Mouse (Mus musculus): ENCODE data around the gene Tpra1. TPM values are rescaled to one million over a fixed set of nuclear protein-coding genes. Genes with fewer than 3 reads are reported as not detected.

Tpra1 gene
- polyA plus RNA-seq, 1 experiment from 2014 or later: 44.8 TPM

GRCm38 (mm10) chr6:88960941-88961340 is 58.9 kb downstream of the Tpra1 start:
- Histone ChIP-seq H3K9ac (ENCODE audit: low read length) (no peak overlapping the region), H3K36me3 (ENCODE audit: control insufficient read depth, insufficient read depth, low read length) (no peaks in the 10 kb centered on the region), H3K4me3 (ENCODE audit: low read depth, low read length) (no peak overlapping the region), H3K4me2 (ENCODE audit: low read depth) (no peak overlapping the region), H3K27ac (ENCODE audit: low read depth, low read length) (no peak overlapping the region), H3K9me3 (ENCODE audit: control insufficient read depth, low read length) (no peaks in the 10 kb centered on the region), H3K27me3 (ENCODE audit: control insufficient read depth, insufficient read depth, low read length) (no peaks in the 10 kb centered on the region), H3K4me1 (ENCODE audit: control insufficient read depth, insufficient read depth, low read length) (peaks cover 14% of the 10 kb centered on the region)
- WGBS: 83% methylated on average over 4 of the region's 4 CpGs
- peak; percentile 10 for DNase-seq (ENCODE audit: low spot score)
- ATAC-seq (ENCODE audit: insufficient read depth, low FRiP score, low TSS enrichment): no peak

Other genes with a start within 250 kb of the Tpra1 start
- gene Mgll, start 177.8 kb upstream of the Tpra1 start, polyA plus RNA-seq (2014; fragmentation: Nextera tagmentation; extraction: Ambion mirVana): 8.5 and 8.6 TPM in 2 replicates
- gene Abtb1, start 60.3 kb upstream of the Tpra1 start, polyA plus RNA-seq (2014; fragmentation: Nextera tagmentation; extraction: Ambion mirVana): 22.9 and 28.4 TPM in 2 replicates
- 129 and 135 TPM in 2 replicates for gene Podxl2, start 27.2 kb upstream of the Tpra1 start, polyA plus RNA-seq (2014; fragmentation: Nextera tagmentation; extraction: Ambion mirVana)
- 194 and 219 TPM in 2 replicates for gene Mcm2, start 3.5 kb upstream of the Tpra1 start, polyA plus RNA-seq (2014; fragmentation: Nextera tagmentation; extraction: Ambion mirVana)

Measured in neural tube, embryonic 11.5 days (tissue).